Mouse (Mus musculus) embryonic facial prominence, embryonic 12.5 days (tissue): Measurements from ENCODE around the gene Chd5. TPM values are rescaled to one million over a fixed set of nuclear protein-coding genes. Genes with fewer than 3 reads are reported as not detected.

Experiments used
- ATAC-seq: fragments of 200-750 bp; cut with Nextera tagmentation; 2 replicates; pipeline ENCODE4 v1.8.0; 2017; ENCODE audit not compliant: insufficient number of reproducible peaks, insufficient read depth, low FRiP score, low TSS enrichment
- H3K27ac ChIP-seq: fragments of 300-500 bp; sonication (generic); 2 replicates; pipeline ENCODE4 v1.5.1; 2016; ENCODE audit warnings: mild to moderate bottlenecking
- H3K27me3 ChIP-seq: fragments of 300-500 bp; sonication (generic); 2 replicates; pipeline ENCODE4 v1.6.1; 2016; ENCODE audit warnings: mild to moderate bottlenecking, moderate library complexity
- H3K36me3 ChIP-seq: fragments of 300-500 bp; sonication (generic); 2 replicates; pipeline ENCODE4 v1.6.1; 2016; ENCODE audit warnings: mild to moderate bottlenecking
- H3K4me1 ChIP-seq: fragments of 300-500 bp; sonication (generic); 2 replicates; pipeline ENCODE4 v1.6.1; 2016
- H3K4me2 ChIP-seq: fragments of 300-500 bp; sonication (generic); replicated peaks from 2 replicates; pipeline ENCODE4 v1.6.1; 2016; ENCODE audit warnings: mild to moderate bottlenecking, moderate library complexity
- H3K4me3 ChIP-seq: fragments of 300-500 bp; sonication (generic); 2 replicates; pipeline ENCODE4 v1.5.1; 2016; ENCODE audit warnings: mild to moderate bottlenecking
- H3K9ac ChIP-seq: fragments of 300-500 bp; sonication (generic); 2 replicates; pipeline ENCODE4 v1.6.1; 2016; ENCODE audit warnings: mild to moderate bottlenecking, moderate library complexity
- H3K9me3 ChIP-seq: fragments of 300-500 bp; sonication (generic); 2 replicates; pipeline ENCODE4 v1.6.1; 2016; ENCODE audit warnings: mild to moderate bottlenecking, moderate library complexity
- WGBS: fragments of 180-500 bp; shearing (Covaris S2); methylation state at CpG from one replicate; pipeline ENCODE4 v1.1.7; 2016; 5-methylcytosine and 5-hydroxymethylcytosine counted together
- polyA plus RNA-seq: library from polyadenylated mRNA; unstranded; fragments of >200 nt; fragmentation: Nextera tagmentation; extraction: Ambion mirVana; gene quantifications from 2 replicates; pipeline ENCODE4 v1.2.1, GENCODE M21; 2016

Chd5 gene
- polyA plus RNA-seq, 1 experiment from 2014 or later: 0.46 TPM

GRCm38 (mm10) chr4:152321464-152321863 is 17.0 kb upstream of the Chd5 start:
- Histone ChIP-seq H3K4me1 (peaks cover under 1% of the 10 kb centered on the region; the same call in 1 of the 2 replicates), H3K27me3 (peaks cover 22% of the 10 kb centered on the region), H3K9me3 (no peaks in the 10 kb centered on the region), H3K4me3 (no peak overlapping the region), H3K36me3 (no peaks in the 10 kb centered on the region), H3K9ac (no peak overlapping the region; the same call in 1 of the 2 replicates), H3K27ac (no peak overlapping the region), H3K4me2 (no peak overlapping the region)
- WGBS: 31% methylated on average over 5 of the region's 5 CpGs
- no peak for ATAC-seq

- Histone ChIP-seq H3K9me3 (no peaks in the 10 kb centered on the region), H3K4me3 (peak overlapping the region; percentile 77), H3K9ac (no peak overlapping the region), H3K4me2 (peak overlapping the region; percentile 73; the same call in 1 of the 2 replicates), H3K27me3 (no peaks in the 10 kb centered on the region), H3K4me1 (peaks cover 14% of the 10 kb centered on the region), H3K36me3 (peaks cover 23% of the 10 kb centered on the region), H3K27ac (no peak overlapping the region)
- 56% methylated on average over 16 of the region's 16 CpGs for WGBS
- 0 out of 2 replicates have a peak, but pooled peaks have one; percentile 39 for ATAC-seq
Observed at GRCm38 (mm10) chr4:152324641-152325562, 13.5 kb upstream of the Chd5 start.

GRCm38 (mm10) chr4:152325574-152326411 is 12.7 kb upstream of the Chd5 start, which contains the start of gene Rpl22:
Rpl22 (plus strand) TSS chr4:152325742.
- Histone ChIP-seq H3K9me3 (no peaks in the 10 kb centered on the region), H3K9ac (peak within 1 kb of the TSS; percentile 88), H3K27ac (peak within 1 kb of the TSS; percentile 55), H3K36me3 (peaks cover 32% of the 10 kb centered on the region), H3K4me3 (peak within 1 kb of the TSS; percentile 77), H3K4me2 (peak within 1 kb of the TSS; percentile 73), H3K4me1 (peaks cover 14% of the 10 kb centered on the region), H3K27me3 (no peaks in the 10 kb centered on the region)
- peak; percentile 89 for ATAC-seq
- WGBS: under 1% methylated on average over 70 of the region's 70 CpGs

- no peak overlapping the region; the same call in 1 of the 2 replicates for H3K27ac ChIP-seq
Observed at GRCm38 (mm10) chr4:152326543-152326942, 11.9 kb upstream of the Chd5 start.

GRCm38 (mm10) chr4:152328691-152329090 is 9.8 kb upstream of the Chd5 start:
- no peak overlapping the region for H3K9ac ChIP-seq
- no peak for ATAC-seq
- peaks cover 14% of the 10 kb centered on the region for H3K4me1 ChIP-seq
- H3K27me3 ChIP-seq: no peaks in the 10 kb centered on the region
- H3K4me3 ChIP-seq: no peak overlapping the region
- H3K27ac ChIP-seq: no peak overlapping the region
- H3K4me2 ChIP-seq: no peak overlapping the region
- H3K36me3 ChIP-seq: peaks cover 60% of the 10 kb centered on the region
- no peaks in the 10 kb centered on the region for H3K9me3 ChIP-seq
- WGBS: 81% methylated on average over 6 of the region's 6 CpGs

More at GRCm38 (mm10) chr4:152326543-152326942, 11.9 kb upstream of the Chd5 start:
- H3K4me2 ChIP-seq: peak overlapping the region; percentile 73
- H3K9ac ChIP-seq: peak overlapping the region; percentile 88
- H3K4me3 ChIP-seq: peak overlapping the region; percentile 77
- peaks cover 39% of the 10 kb centered on the region for H3K36me3 ChIP-seq
- no peaks in the 10 kb centered on the region for H3K9me3 ChIP-seq
- peaks cover 14% of the 10 kb centered on the region for H3K4me1 ChIP-seq
- no peaks in the 10 kb centered on the region for H3K27me3 ChIP-seq
- WGBS: 2% methylated on average over 11 of the region's 11 CpGs
- no peak for ATAC-seq

GRCm38 (mm10) chr4:152332952-152333351 is 5.5 kb upstream of the Chd5 start:
- Histone ChIP-seq H3K27me3 (peaks cover 17% of the 10 kb centered on the region), H3K36me3 (peaks cover 77% of the 10 kb centered on the region), H3K9me3 (no peaks in the 10 kb centered on the region), H3K4me1 (no peaks in the 10 kb centered on the region; the same call in 1 of the 2 replicates), H3K4me3 (no peak overlapping the region), H3K4me2 (no peak overlapping the region), H3K27ac (no peak overlapping the region), H3K9ac (no peak overlapping the region)
- 44% methylated on average over 2 of the region's 2 CpGs for WGBS
- ATAC-seq: no peak

GRCm38 (mm10) chr4:152333587-152333986 is 4.9 kb upstream of the Chd5 start:
- Histone ChIP-seq H3K4me3 (no peak overlapping the region), H3K36me3 (peaks cover 73% of the 10 kb centered on the region)

GRCm38 (mm10) chr4:152337772-152338171 is 679 bp upstream of the Chd5 start:
- no peak for ATAC-seq
- no peak overlapping the region for H3K27ac ChIP-seq
- whole genome bisulfite sequencing: 28% methylated on average over 6 of the region's 6 CpGs
- H3K9ac ChIP-seq: no peak overlapping the region
- peaks cover 32% of the 10 kb centered on the region for H3K36me3 ChIP-seq
- H3K4me1 ChIP-seq: peaks cover 16% of the 10 kb centered on the region; the same call in 1 of the 2 replicates
- no peak overlapping the region for H3K4me2 ChIP-seq
- peaks cover 62% of the 10 kb centered on the region for H3K27me3 ChIP-seq
- H3K9me3 ChIP-seq: no peaks in the 10 kb centered on the region
- H3K4me3 ChIP-seq: no peak overlapping the region

More at GRCm38 (mm10) chr4:152333587-152333986, 4.9 kb upstream of the Chd5 start:
- H3K27me3 ChIP-seq: peaks cover 24% of the 10 kb centered on the region
- H3K9me3 ChIP-seq: no peaks in the 10 kb centered on the region
- H3K9ac ChIP-seq: no peak overlapping the region
- ATAC-seq: no peak
- 0 out of 2 replicates have a peak, but pooled peaks cover 5% of the 10 kb centered on the region for H3K4me1 ChIP-seq
- H3K4me2 ChIP-seq: no peak overlapping the region
- no peak overlapping the region for H3K27ac ChIP-seq
- 96% methylated on average over 12 of the region's 12 CpGs for WGBS

- Histone ChIP-seq H3K4me1 (peaks cover 16% of the 10 kb centered on the region; the same call in 1 of the 2 replicates), H3K36me3 (peaks cover 16% of the 10 kb centered on the region), H3K4me3 (peak overlapping the region; percentile 59), H3K4me2 (peak overlapping the region; percentile 100), H3K27me3 (peaks cover 76% of the 10 kb centered on the region), H3K9ac (peak overlapping the region; percentile 63), H3K9me3 (no peaks in the 10 kb centered on the region), H3K27ac (no peak overlapping the region)
- WGBS: under 1% methylated on average over 21 of the region's 26 CpGs
- ATAC-seq: no peak
Observed at GRCm38 (mm10) chr4:152339293-152339790, 891 bp downstream of the Chd5 start.

- 38% methylated on average over 14 of the region's 15 CpGs for WGBS
- Histone ChIP-seq H3K4me2 (no peak overlapping the region), H3K36me3 (0 out of 2 replicates have a peak, but pooled peaks cover 3% of the 10 kb centered on the region), H3K9ac (no peak overlapping the region), H3K9me3 (no peaks in the 10 kb centered on the region), H3K4me1 (peaks cover 16% of the 10 kb centered on the region; the same call in 1 of the 2 replicates), H3K27ac (no peak overlapping the region), H3K27me3 (peaks cover 79% of the 10 kb centered on the region), H3K4me3 (no peak overlapping the region)
- no peak for ATAC-seq
Observed at GRCm38 (mm10) chr4:152340584-152341284, 2.3 kb downstream of the Chd5 start.
